Mouse (Mus musculus) embryo, embryonic 11 days (tissue): ENCODE measurements around the gene Camta1.

Source experiments
- DNase-seq: peaks from one replicate; pipeline ENCODE4 v3.0.0-alpha.2; 2015

Gene Camta1

DNA sequence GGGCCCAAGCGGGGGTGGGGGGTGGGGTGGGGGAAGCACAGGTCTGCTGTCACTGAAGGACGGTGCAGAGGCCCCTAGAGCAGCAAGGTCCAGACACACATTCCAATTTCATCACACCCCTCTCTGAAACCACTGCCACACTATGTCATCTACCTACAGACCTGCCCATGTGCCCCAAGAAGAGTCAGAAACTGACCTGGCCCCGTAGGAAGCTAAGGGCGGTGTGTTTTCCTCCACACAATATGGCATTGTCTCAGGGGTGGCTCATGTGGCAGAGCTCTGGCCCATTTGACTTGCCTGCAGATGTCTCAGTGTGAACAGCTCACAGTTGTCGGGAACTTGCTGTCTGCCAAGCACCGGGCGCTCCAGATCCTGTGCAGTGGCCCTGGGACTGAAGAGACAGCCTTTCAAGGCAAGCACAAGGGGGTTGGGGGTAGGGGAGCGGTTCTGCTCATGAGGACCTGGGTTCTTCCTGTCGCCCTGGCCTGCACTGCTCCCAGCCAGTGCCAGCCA is 989.5 kb downstream of the Camta1 start:
- DNase-seq, result peak; percentile 35

DNA sequence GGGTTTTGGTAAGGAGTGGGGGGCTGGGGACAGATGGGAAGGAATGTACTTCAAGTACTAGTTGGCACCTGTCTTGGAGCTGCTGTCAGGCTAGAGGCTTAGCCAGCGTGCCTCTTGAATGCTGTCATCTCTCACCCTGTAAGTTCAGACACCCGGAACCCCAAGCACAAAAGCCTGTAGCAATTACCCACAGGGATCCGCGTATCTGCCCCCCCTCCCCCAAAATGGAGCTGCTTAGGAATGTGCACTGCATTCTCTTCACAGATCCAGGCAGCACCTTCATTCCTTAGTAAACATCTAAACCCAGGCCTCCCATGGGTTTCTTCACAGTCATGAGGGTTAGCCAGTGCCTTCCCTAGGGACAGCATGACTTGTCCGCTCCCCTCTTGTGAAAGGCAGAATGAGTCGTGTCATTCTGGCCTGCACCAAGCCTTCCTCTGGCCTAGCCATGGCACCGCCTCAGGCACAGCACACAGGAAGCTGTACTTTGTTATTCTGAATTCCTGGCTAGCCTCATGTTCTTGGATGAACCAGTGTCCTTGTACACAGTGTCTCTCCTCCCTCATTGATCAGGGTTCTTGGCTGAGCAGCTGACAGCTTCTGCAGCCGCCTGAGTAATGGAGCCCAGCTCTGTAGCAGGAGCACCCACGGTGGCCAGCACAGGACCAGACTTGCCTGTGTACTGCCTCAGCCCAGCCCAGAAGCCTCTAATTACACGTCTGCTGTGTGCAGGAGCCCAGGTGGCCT is 990.1 kb downstream of the Camta1 start:
- DNase-seq, result peak; percentile 48

DNA sequence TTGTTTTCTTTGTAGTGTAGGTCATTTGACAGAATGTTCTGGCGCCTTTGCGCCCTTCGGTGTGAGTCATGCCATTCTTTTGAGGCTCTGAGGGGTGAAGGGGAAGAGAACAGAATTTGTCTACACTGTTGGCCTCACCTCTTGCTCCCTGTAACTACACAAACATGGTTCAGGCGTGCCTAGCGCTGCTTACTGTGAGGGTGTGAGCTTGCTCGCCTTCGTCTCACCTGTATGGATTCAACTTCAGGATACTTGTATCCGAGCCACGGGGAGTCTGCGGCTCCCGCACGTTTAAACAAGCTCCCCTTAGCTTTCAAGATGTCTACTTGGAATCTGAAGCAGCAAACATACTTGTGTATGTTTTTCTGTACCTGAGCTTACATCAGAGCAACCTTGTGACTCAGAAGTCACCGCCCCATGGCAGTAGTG is 990.7 kb downstream of the Camta1 start:
- DNase-seq, result no peak

DNA sequence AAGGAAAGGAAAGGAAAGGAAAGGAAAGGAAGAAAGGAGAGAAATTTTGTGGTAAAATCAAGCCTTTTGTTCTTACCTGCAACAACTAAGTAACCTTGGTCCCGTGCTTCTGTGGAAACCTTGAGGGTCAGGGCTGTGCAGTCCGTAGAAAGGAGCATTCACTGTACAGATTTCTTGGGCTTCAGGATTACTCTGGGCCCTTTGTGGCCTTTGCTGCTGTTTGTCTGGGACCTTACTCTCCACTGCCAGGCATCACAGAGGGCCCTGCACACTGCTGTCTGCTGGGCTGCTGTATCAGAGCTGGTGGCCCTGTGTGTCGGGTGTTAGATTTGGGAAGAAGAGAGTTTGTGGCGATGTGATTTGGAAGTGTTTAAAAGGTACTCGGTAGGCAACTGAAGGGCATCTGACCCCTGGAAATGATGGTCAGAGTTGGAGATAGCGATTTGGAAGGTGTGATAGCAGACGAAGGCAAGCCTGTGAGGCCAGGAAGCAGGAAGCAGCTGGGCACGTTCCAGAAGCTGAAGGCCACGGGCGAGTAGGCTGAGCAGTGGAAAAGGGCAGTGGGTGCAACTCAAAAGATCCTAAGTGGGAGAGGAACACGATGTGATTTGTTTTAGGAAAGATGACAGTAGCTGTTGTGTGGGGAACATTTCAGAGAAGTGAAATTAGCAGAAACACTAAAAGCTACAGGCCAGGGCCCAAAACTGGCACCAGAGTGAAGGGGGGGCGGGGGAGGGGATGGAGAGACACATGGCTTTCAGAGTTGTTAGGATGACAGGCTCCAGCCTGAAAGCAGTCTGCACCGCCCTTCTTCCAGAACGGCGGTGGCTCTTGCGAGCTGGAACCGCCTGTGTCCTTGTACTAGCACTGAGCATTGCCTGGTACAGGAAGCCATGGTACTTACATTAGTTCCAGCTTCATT is 992.1 kb downstream of the Camta1 start:
- no peak for DNase-seq

DNA sequence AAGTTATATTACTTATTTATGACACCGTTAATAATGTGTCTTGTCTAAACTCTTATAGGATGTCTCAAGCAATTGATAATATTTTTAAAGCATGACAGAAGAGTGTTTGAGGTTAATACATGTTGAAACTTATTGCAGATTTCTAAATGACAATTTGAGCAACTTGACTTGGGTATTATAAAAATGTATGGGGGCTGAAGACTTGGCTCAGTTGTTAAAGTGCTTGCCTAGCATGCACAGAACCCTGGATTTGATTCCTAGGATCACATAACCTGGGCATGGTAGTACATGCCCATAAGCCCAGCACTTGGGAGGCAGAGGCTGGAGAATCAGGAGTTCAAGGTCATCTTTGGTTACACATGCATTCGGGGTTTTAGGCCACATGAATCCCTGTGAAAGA is 992.8 kb downstream of the Camta1 start:
- no peak for DNase-seq

DNA sequence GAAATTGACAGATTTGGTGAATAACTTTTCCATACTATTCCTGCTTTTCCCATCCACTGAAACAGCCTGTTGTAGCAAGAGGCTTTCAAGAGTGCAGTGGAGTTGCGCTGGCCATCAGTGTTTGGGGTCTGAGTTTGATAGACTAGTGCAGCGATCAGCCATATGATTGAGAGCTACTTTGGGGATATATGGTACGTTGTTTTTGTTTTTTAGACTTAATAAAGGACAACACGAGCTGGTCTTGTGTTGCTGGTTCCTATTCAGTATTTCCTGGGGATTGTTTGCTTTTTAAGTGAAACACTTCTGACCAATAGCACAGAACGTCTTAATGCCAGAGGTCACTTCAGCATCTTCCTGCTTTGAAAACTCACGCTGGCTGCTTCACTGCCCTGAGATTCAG is 993.5 kb downstream of the Camta1 start:
- no peak for DNase-seq
